Mouse (Mus musculus) spleen, adult 2 months (tissue): ENCODE data around the gene Il4ra.

Experiments
- CTCF ChIP-seq: fragments of 200-500 bp; IDR thresholded peaks from 2 replicates; pipeline ENCODE4 v1.5.1; 2011; ENCODE audit warnings: mild to moderate bottlenecking, inconsistent platforms; ENCODE audit not compliant: insufficient read depth, insufficient read length, insufficient replicate concordance; ENCODE audit errors: extremely low read depth
- POLR2A ChIP-seq: fragments of 200-500 bp; IDR thresholded peaks from 2 replicates; pipeline ENCODE4 v1.6.1; 2011; ENCODE audit warnings: low read depth, low read length, inconsistent platforms

DNA sequence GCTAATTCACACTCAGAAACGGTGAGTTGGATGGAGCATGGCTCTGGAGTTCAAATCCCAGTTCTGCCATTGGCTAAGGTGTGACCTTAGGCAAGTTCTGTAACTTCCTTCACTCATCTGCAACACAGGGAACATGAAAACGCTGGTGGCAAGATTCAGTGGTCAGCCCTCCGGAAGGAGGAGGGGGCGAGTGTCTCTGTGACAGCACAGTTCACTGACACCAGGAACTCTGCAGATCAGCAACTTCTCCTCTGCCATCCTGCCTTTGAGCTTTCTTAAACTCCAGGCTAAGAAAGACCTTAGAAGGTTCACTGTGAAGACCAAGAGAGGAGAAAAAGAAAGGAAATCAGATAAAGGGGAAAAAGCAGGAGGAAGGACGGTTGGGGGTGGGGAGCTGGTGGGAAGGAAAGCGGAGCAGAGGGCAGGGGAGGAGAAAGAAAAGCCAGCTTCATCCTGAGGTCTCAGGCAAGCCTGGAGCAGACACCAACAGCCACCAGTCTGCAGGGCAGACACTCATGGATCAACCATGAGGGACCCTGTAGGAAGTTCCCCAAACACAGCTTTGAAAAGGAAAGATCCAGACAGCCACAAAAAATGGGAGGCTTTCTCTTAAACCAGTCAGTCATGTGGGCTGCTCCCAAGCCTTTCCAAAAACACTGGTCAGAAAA is 48.8 kb downstream of the Il4ra start:
- no peak for TF ChIP-seq CTCF
- no peak for TF ChIP-seq POLR2A
